Mouse (Mus musculus) mouse trophoblast stem cell (cell line): ENCODE data around the gene Glt1d1.

Source experiments
- in situ Hi-C, 2 experiments: fragments of 300-500 bp; cut with MseI, MboI; formaldehyde crosslinking; loops; 2 replicates in 1 of 2; 3 replicates in 1 of 2; pipeline ENCODE4 v1.15.1; 2025

The Glt1d1 gene

DNA sequence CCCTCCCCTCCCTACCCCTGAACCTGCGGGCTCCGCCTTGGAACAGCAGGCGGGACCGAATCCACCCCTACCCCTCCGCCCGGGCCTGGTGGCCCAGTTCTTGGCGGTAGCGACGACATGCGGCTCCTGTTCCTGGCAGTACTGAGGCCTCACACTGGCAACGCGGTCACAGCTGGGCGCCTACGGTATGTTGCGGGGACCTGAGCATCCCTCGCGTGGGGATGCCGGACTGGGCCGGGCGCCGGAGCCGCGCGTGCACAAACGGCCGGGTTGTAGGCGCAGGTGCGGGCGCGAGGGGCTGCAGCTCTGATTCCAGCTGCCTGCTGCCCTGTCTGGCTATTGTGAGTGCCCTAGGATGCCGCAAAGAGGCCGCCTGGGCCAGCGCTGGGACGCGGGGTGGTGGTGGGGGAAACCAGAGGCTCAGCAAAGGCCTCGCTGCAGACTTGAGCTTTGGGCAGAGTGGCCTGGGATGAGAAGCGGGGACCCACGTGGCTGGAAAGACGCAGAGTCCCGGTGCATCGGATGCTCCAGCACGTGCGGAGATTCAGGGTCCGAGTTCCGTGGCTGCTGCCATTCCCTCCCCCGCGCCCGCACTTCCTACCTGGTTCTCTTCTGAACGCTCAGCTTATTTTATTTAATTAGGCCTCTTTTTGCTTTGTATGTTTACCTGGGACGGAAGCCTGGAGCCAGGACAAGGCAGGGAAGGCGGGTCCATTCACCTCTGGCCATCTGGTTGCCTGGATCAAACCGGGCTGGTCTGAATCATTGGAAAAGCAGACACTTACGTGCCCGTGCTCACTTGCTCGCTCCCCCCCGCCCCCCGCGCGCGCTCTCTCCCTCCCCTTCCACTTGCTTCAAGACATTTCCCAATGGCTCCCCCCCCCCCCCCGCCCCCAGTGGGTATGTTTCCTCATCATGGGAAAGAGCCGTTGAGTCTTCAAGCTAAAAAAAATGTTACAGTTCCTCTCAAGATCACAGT, at the start of gene Glt1d1, which contains the start of gene Slc15a4:
Glt1d1 (plus strand) TSS at position 96 of the 979 bp plus-strand sequence.
Slc15a4 (minus strand) TSS at position 731 of the 979 bp plus-strand sequence.
- in situ Hi-C loops, result no loop called here

DNA sequence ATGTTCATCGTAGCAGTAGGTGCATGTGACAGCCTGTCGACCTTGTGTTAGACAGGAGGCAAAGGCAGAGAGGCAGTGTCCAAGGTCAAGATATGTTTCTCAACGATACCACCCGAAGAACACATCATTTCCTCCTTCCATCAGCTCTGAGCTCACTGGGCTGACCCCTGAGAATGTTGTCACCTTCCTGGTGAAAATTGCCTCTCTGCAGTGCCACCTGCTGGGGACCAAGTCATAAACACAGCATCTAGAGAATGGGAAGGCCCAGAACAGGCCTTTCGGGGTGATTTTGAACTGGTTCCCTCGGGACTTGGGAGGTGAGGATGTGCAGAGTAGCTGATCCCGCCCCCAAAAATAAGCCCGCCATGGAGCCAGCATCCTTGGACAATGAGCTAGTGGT, 48.4 kb upstream of the Glt1d1 start:
- in situ Hi-C loops, result no loop called here

DNA sequence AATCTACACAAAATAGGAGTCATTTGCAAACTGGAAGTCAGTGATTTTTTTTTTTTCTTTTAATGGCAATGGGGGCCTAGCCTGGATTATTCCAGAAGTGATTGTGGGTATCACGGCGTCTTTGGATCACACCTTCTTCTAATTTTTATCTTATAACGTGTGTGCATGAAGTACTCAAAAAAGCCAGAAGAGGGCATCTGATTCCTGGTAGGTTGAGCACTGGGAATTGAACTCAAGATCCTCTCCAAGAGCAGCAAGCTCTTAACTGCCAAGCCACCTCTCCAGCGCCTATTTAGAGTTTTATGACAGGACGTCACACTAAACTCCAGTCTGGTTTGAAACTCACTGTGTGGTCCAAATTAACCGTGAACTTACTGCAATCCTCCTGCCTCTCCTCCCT, 44.2 kb upstream of the Glt1d1 start:
- in situ Hi-C loops, result no loop called here

DNA sequence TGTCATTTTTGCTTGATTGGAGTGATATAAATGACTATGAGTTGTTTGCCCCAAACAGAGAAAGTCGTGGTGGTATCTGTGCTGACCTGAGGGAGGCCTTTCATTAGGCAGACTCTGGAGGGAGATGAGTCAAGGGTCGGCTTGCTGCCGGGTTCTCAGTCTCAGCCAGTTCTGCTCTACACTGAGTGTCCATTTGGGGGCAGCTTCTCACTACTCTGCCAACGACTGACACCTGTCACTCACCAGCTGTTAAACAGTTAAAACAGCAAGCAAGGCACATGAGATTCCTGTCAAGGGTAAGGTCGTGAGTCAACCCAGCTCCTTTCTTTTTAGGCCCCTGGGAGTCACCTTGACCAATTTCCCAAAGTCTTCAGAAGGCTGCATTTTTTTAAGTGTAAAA, 39.7 kb upstream of the Glt1d1 start:
- in situ Hi-C loops, result no loop called here

DNA sequence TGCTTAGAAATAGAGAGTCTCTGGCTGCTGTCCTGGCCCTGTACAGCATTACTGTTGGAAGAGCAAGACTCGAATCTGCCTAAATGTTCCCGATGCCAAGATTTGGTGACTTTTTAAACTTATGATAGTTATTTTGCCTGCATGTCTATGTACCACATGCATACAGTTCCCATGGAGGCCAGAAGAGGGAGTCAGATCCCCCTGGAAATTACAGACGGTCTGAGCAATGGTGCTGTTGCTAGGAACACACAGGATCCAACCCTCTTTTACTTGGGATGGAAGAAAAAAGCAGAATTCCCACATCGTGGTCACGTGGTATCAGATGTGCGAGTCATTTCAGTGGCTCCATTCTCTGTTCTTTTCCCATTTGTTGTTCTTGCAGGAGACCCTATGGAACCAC, 39.2 kb upstream of the Glt1d1 start:
- in situ Hi-C loops, result no loop called here

DNA sequence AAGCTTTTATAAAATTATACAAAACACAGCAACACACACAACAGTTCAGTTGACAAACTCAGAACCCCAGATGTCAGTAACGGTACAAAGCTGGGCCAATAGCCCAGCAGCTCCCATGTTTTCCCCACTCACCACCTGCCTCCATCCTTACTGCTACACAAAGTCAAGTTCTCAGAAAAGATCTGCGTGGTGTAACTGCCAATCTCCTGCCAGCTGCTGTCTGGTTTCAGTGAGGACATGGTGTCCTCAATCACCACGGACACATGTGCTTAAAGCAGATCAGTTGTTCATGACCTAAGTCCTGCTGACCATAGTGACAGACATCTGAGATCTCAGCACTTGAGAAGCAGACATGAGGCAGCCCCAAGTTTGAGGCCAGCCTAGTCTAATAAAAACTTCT, 36.4 kb upstream of the Glt1d1 start:
- in situ Hi-C loops, result no loop called here

DNA sequence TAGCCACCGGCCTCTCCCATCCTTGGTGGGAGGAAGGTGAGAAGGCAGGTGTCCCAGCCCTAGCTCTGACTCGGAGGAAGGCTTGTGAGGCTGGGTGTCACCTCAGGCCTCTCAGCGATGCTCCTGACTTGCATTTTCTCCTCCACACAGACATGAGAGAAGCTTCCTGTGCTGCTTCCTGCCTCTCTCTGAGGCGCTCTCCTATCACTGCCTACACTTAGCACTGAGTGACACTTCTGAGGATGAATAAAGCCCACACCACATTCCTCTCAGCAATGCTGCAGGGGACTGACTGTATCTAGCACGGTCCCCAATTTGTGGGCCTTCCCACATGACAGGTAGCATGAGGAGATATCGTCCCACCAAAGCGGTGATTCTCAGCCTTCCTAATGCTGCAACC, 35.2 kb upstream of the Glt1d1 start:
- in situ Hi-C loops, result no loop called here

DNA sequence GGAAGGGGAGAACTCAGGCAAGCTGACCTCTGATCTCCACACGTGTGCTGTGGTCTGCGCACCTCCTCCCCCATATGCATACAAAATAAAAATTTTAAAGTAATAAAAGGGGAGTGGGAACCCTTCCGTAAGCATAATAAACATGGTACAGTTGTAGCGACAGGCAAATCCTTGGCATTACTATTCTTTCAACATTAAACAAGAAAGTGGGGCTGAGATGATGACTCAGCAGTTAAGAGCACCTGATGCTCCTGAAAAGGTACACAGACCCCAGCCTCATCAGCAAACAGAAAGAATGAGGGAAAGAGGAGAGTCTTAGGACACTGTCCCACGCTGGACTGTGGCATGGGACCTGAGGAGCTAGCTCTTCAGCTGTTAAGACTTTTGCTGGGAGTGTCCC, 29.1 kb upstream of the Glt1d1 start:
- in situ Hi-C loops, result loop anchor here in 1 of 2 experiments (25.0 kb wide), 1 partner anchor 1409 kb away; the partner anchor contains the start of genes Ran and Stx2

DNA sequence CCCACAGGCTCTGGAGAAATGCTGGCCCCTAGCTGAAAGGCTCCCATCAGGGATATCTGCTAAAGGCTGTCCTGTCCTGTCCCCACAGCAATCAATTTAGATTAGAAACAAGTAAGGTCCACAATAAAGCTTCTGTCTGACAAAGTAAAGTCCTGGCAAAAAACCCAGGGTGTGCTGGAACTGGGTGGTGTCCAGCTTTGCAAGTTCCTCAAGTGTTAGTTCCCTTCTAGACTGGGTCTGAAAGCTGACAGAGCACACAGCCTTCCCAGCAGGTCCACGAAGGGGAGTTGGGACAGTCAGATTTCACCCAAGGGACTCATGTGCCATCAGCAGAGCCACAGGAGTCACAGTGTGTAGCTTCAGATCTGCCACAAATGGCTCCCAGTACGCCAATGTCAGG, 24.6 kb upstream of the Glt1d1 start:
- in situ Hi-C loops, result loop anchor here in 1 of 2 experiments (25.0 kb wide), 1 partner anchor 1405 kb away; the partner anchor contains the start of genes Ran and Stx2

DNA sequence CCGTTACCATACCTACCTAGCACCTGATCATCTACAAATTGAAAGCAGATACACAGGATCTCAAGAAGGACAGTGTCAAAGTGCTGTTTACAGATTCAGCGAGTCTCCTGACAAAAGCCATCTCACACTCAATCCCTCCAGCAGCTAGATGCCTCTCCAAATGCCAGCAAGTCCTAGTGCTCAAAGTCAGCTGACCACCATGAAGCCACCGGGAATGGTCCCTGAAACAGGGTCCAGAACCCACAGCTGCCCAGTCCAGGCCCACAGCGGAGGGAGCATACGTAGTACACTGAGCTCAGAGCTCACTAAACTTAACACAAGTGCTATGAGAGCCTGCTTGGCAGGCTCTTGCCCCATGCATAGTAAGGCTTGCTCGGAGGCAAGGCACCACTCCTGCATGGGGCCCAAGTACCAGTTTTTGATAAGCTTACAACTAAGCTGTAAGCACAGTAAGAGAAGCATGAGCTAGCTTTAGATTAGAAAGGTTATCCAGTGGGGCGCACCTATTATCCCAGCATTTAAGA, 22.8 kb upstream of the Glt1d1 start:
- in situ Hi-C loops, result loop anchor here in 1 of 2 experiments (25.0 kb wide), 1 partner anchor 1403 kb away; the partner anchor contains the start of genes Ran and Stx2

DNA sequence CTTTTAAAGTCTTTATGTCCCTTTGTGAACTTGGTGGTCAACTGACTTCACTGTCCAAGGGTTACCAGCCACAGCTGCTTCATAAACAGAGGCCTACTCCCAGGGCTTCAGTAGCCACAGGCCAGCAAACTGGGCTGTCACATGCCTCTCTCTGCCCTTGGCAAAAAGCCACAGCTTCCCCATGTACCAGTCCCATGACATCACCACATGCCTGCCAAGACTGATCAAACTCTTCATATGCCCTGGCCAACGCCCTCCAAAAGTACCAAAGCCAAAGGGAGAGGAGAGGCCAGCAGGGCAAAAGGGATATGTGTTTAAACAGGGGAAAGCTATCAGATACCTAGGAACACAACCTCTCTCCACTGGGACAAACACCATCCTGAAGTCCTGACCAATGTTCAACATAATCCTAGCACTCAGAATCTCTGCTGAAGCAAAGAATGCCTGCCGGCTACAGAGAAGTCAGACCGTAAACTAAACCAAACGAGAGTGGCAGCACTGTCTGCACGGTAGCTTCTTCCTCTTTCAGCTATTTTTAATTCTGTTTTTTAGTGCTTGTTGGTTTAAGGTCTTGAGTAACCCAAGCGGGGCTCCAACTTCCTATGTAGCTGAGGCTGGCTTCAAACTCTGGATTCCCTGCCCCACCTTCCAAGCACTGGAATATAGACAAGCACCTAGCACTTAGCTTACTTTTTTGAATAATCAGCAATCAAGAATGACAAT, 21.1 kb upstream of the Glt1d1 start:
- in situ Hi-C loops, result loop anchor here in 1 of 2 experiments (25.0 kb wide), 1 partner anchor 1401 kb away; the partner anchor contains the start of genes Ran and Stx2

DNA sequence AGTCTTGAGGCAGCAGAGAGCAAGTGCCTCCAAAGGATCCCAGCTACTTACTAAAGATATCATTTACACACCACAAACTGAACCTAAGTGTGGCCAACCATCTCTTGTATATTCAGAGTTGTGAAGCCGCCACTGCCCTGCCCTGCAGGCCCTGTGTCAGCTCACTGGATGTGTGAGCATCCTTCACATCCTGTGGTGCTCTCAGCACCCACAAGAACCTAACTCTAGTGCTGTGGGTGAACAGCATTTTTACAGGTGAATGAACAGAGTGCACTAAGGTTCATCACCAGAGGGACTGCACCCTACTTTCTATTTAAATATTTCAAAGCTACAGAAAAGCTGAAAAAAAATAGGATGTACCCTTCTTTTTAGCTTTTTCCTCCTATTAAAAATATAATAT, 20.2 kb upstream of the Glt1d1 start:
- in situ Hi-C loops, result loop anchor here in 1 of 2 experiments (25.0 kb wide), 1 partner anchor 1400 kb away; the partner anchor contains the start of genes Ran and Stx2

DNA sequence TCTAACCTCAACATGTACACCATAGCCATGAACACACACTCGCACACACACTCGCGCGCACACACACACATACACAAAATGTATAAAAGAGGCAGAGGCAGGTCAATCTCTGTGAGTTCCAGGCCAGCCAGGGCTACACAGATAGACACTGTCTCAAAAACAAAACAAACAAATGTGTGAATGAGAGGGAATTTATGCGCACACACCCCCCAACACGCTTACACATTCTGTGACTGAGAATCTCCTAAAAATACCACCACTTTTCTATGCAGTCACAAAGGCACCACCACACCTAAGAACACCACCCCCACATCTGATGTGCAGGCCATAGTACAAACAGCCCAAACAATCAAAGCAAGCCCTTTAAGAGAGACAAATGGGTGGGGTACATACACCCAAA, 19.7 kb upstream of the Glt1d1 start:
- in situ Hi-C loops, result loop anchor here in 1 of 2 experiments (25.0 kb wide), 1 partner anchor 1400 kb away; the partner anchor contains the start of genes Ran and Stx2

DNA sequence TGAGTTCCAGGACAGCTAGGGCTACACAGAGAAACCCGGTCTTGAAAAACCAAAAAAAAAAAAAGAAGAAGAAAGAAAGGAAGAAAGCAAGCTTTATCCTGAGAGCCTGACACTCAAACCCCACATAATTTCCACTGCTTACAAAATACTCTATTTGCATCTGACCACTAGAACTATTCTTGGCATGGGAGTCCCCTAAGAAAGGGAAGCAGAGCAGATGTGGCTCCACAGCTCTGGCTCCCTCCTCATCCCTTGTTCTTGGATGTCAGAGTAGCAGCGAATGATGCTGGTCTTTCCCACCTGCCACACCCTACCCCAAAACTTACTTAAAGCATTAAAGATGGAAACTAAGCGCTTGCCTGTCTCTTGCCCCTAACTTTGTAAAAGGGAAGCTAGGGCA, 16.6 kb upstream of the Glt1d1 start:
- in situ Hi-C loops, result loop anchor here in 1 of 2 experiments (25.0 kb wide), 1 partner anchor 1397 kb away; the partner anchor contains the start of genes Ran and Stx2

DNA sequence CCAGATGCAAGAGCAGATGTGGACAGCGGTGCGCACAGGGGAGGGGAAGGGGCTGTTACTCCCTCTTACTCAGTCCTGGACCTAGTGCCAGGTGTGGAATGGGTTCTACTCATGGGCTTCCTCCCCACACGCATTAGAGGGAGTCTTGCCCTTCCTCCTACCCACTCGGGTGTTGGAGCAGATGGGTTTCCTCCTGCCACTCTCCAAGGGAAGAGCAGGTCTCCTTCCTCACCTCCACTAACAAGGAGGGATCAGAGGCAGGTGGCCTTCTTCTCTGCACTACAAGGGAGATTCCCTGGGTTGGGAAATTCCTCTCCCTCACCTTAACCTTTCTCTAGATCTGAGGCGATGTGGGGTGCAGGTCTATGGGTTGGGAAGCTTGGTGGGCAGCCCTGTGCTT, 15.9 kb upstream of the Glt1d1 start:
- in situ Hi-C loops, result loop anchor here in 1 of 2 experiments (25.0 kb wide), 1 partner anchor 1396 kb away; the partner anchor contains the start of genes Ran and Stx2

DNA sequence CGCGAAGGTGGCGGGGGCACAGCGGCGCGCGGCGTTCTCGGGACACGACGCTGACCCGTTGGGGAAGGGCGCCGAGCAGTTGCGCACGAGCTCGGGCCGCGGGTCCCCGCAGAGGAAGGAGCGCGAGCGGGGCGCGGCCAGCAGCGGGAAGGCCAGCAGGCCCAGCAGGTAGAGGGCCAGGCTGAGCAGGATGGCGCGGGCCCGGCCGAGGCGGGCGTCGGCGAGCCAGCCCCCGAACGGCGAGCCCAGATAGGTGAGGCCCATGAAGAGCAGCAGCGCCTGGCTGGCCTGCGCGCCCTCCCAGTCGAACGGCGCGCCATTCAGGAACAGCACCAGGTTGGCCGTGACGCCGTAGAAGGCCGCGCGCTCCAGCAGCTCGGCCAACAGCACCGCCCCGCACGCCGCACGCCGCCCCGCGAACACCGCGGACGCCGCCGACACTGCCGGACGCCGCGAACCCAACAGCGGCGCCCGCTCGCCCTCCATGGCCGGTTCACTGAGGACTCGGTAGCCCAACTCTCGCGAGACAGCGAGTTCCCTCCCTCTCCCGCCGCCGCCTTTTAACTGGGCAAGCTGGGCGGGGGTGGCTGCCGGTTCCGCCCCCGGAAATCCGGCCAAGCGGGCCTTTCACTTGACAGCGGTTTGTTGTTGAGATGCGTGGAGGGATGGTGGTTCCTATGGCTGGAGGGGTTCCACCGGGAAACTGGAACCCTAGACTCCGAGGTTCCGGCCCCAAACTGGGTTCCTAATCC, 15.0 kb upstream of the Glt1d1 start:
- in situ Hi-C loops, result loop anchor here in 1 of 2 experiments (25.0 kb wide), 1 partner anchor 1395 kb away; the partner anchor contains the start of genes Ran and Stx2

DNA sequence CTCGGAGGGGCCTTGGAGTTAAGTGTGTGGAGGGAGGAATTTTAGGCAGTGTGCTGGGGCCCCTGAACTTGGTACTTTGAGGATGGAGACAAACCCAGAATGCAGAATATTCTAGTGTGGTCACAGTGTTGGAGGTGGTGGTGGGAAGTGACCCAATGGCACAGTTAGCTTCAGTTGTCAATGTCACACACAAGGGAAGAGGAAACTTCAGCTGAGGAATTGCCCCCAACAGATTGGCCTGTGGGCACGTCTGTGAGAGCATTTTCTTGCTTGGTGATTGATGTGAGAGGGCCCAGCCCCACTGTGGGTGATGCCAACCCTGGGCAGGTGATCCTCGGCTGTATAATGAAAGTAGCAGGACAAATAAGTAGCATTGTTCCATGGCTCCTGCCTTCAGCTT, 13.2 kb upstream of the Glt1d1 start:
- in situ Hi-C loops, result loop anchor here in 1 of 2 experiments (25.0 kb wide), 1 partner anchor 1393 kb away; the partner anchor contains the start of genes Ran and Stx2

DNA sequence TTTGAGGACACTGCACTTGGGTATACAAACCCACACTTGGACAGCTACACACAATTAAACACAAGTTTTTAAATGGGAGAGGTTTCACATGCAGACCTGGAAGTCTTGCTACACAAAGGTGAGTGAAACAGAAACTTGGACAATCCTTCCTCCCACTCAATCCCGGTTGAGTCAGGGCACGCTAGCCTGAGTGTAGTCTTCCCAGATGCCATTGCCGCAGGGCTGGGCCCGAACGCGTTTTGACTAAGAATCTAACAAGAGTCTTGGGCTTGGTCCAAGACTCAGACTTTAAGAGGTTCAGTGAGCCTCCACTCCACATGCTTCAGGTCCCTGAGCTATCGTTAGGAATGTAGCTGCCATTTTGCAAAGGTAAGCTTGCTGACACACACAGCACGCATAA, 11.7 kb upstream of the Glt1d1 start:
- in situ Hi-C loops, result loop anchor here in 1 of 2 experiments (25.0 kb wide), 1 partner anchor 1392 kb away; the partner anchor contains the start of genes Ran and Stx2

DNA sequence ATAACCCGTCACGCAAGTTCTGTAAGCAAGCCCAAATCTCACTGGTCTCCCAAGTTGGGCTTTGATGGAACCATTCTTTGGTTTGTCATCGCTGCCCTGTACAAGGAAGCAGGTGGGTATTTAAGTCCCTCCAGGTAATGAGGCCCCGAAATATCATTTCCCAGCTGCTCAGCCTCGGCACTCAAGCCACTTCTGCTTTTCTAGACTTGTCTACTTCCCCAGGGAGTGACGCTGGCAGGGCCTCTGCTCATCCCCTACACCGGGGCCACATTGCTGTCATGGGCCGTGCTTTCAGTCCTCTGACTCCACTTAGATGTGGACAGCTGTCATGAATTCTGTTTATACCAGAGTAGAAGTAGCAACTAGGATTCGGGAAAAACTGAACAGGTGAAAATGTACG, 11.0 kb upstream of the Glt1d1 start:
- in situ Hi-C loops, result loop anchor here in 1 of 2 experiments (25.0 kb wide), 1 partner anchor 1391 kb away; the partner anchor contains the start of genes Ran and Stx2
